Mouse (Mus musculus) large intestine, adult 2 months (tissue): Measurements from ENCODE around the gene Icam4. TPM values are rescaled to one million over a fixed set of nuclear protein-coding genes. Genes with fewer than 3 reads are reported as not detected.

Experiments used
- polyA plus RNA-seq: library from polyadenylated mRNA; depleted of rRNA; stranded (reverse); fragments of >200 nt; gene quantifications from 2 replicates; pipeline ENCODE4 v1.2.3, GENCODE M21; 2012; rRNA removed

The Icam4 gene
- polyA plus RNA-seq, 1 experiment = 0.19 TPM

Other genes with a start within 250 kb of the Icam4 start
- gene Col5a3, start 214.3 kb upstream of the Icam4 start, polyA plus RNA-seq = 3.9 and 4.5 TPM in 2 replicates
- gene Rdh8, start 210.9 kb upstream of the Icam4 start, polyA plus RNA-seq = not detected in 2 replicates
- 17.5 and 28.1 TPM in 2 replicates for gene A230050P20Rik, start 160.7 kb upstream of the Icam4 start, polyA plus RNA-seq
- gene Angptl6, start 149.6 kb upstream of the Icam4 start, polyA plus RNA-seq = 3.7 and 4.0 TPM in 2 replicates
- gene Ppan, start 141.2 kb upstream of the Icam4 start, polyA plus RNA-seq = 49.0 and 60.7 TPM in 2 replicates
- gene Eif3g, start 130.8 kb upstream of the Icam4 start, polyA plus RNA-seq = 113 and 117 TPM in 2 replicates
- 26.1 and 31.4 TPM in 2 replicates for gene Dnmt1, start 69.5 kb upstream of the Icam4 start, polyA plus RNA-seq
- 3.6 and 3.8 TPM in 2 replicates for gene S1pr2, start 52.6 kb upstream of the Icam4 start, polyA plus RNA-seq
- 97.6 and 106 TPM in 2 replicates for gene Mrpl4, start 26.6 kb upstream of the Icam4 start, polyA plus RNA-seq
- 13.1 and 15.2 TPM in 2 replicates for gene Icam1, start 13.4 kb upstream of the Icam4 start, polyA plus RNA-seq
- gene Icam5, start 2.7 kb downstream of the Icam4 start, polyA plus RNA-seq = 0.14 and 0.16 TPM in 2 replicates
- gene Zglp1, start 37.7 kb downstream of the Icam4 start, polyA plus RNA-seq = 0.21 and 1.7 TPM in 2 replicates
- gene Gm49373, start 43.7 kb downstream of the Icam4 start, polyA plus RNA-seq = 0.38 and 0.60 TPM in 2 replicates
- gene Fdx1l, start 44.2 kb downstream of the Icam4 start, polyA plus RNA-seq = 36.7 and 37.6 TPM in 2 replicates
- gene Gm38431, start 62.6 kb downstream of the Icam4 start, polyA plus RNA-seq = 3.1 and 3.6 TPM in 2 replicates
- 62.4 and 99.9 TPM in 2 replicates for gene Raver1, start 62.6 kb downstream of the Icam4 start, polyA plus RNA-seq
- 22.6 and 32.3 TPM in 2 replicates for gene Tyk2, start 101.9 kb downstream of the Icam4 start, polyA plus RNA-seq
- gene Cdc37, start 120.6 kb downstream of the Icam4 start, polyA plus RNA-seq = 45.8 and 46.1 TPM in 2 replicates
- gene Pde4a, start 136.3 kb downstream of the Icam4 start, polyA plus RNA-seq = 2.8 and 3.9 TPM in 2 replicates
- gene Keap1, start 210.0 kb downstream of the Icam4 start, polyA plus RNA-seq = 49.2 and 62.6 TPM in 2 replicates
- not detected in 2 replicates for gene S1pr5, start 219.1 kb downstream of the Icam4 start, polyA plus RNA-seq
- 93.2 and 106 TPM in 2 replicates for gene Atg4d, start 235.9 kb downstream of the Icam4 start, polyA plus RNA-seq